Mouse (Mus musculus): Measurements from ENCODE around the gene Gm45234.

- TF ChIP-seq CTCF (conservative IDR thresholded peaks at IDR 0.05 in 1 of 2, IDR thresholded peaks at IDR 0.05 in 1 of 2; ENCODE audit: low read depth in 2 of 2, low read length in 2 of 2) (no peak), POLR2A (IDR thresholded peaks at IDR 0.05; ENCODE audit: low read depth, low read length) (no peak), POLR2AphosphoS2 (IDR thresholded peaks at IDR 0.05; ENCODE audit: low read depth, low read length) (no peak), ZC3H11A (IDR thresholded peaks at IDR 0.05; ENCODE audit: low read depth, low read length) (no peak), USF1 (IDR thresholded peaks at IDR 0.05; ENCODE audit: low read depth, low read length) (no peak), JUND (conservative IDR thresholded peaks at IDR 0.05; ENCODE audit: low read depth, low read length) (no peak), MAZ (IDR thresholded peaks at IDR 0.05; ENCODE audit: low read depth, low read length) (no peak), TBP (conservative IDR thresholded peaks at IDR 0.05; ENCODE audit: low read depth, low read length) (no peak)
These were observed 1.6 kb upstream of the Gm45234 start for GRCm38 (mm10) chr6:124757351-124757880.

Data from CH12.LX (cell line).